ENCODE assay signal across 10 mouse cellular contexts in the genomic region with DNA sequence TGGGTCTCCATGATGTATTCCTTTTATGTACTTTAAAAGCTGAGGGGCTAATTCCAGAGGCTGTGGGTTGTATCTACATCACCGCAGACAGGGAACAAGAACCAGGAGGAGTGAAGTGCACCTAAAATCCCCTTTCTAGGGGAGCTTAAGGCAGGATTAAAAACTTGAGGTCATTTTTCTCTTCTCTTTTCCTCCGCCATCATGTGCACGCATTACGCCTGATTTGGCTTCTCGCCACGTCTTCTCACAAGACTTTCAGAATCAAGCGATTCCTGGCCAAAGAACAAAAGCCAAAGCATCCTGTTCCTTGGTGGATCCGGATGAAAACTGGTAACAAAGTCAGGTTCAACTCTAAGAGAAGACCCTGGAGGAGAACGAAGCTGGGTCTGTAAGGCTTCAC. TPM values are rescaled to one million over a fixed set of nuclear protein-coding genes. Genes with fewer than 3 reads are reported as not detected.
DNase-seq lines count a peak whose midpoint lies in the region; ATAC-seq and TF ChIP-seq lines count a peak whose summit lies in the region.
"Had no signal": no experiment of that assay in that cellular context is flagged by ENCODE, and none has a peak within 500 bp of the region (broad histone marks: within the 10 kb centered on the region; RNA-seq: fewer than 3 reads in every experiment).

No protein-coding gene starts in this region.

- no peak overlapping the region for H3K4me3 ChIP-seq in liver, postnatal 0 days (ENCODE audit: low read depth, low read length)
- H3K4me3 ChIP-seq in liver, embryonic 11.5 days (ENCODE audit: low read depth, low read length) = no peak overlapping the region
- H3K4me3 ChIP-seq in small intestine, adult 2 months (ENCODE audit: low read depth, low read length) = no peak overlapping the region
- H3K4me3 ChIP-seq: neural tube, embryonic 12.5 days had no signal

- peak overlapping the region; percentile 71; the same call in 1 of the 2 replicates for H3K4me2 ChIP-seq in liver, postnatal 0 days (ENCODE audit: low read depth, low read length)
- no peak overlapping the region for H3K4me2 ChIP-seq in liver, embryonic 11.5 days
- H3K4me2 ChIP-seq: neural tube, embryonic 12.5 days had no signal

- H3K27me3 ChIP-seq in liver, postnatal 0 days (ENCODE audit: insufficient read depth, low read length) = 0 out of 2 replicates have a peak, but pooled peaks cover 9% of the 10 kb centered on the region
- peaks cover 17% of the 10 kb centered on the region for H3K27me3 ChIP-seq in liver, embryonic 11.5 days (replicated peaks; ENCODE audit: control insufficient read depth, insufficient read depth, low read length)
- H3K27me3 ChIP-seq in small intestine, adult 2 months (ENCODE audit: control insufficient read depth, insufficient read depth, low read length) = peaks cover 5% of the 10 kb centered on the region; the same call in 1 of the 2 replicates
- H3K27me3 ChIP-seq: Patski had no signal

- no peak overlapping the region for H3K9ac ChIP-seq in liver, postnatal 0 days (replicated peaks)
- H3K9ac ChIP-seq in liver, embryonic 11.5 days (ENCODE audit: low read depth, low read length) = no peak overlapping the region
- H3K9ac ChIP-seq: neural tube, embryonic 12.5 days had no signal

- no peak for ATAC-seq in CD4-positive, CD25-positive, alpha-beta regulatory T cell, adult 4 months
- ATAC-seq in liver, postnatal 0 days = no peak
- no peak for ATAC-seq in liver, embryonic 11.5 days (replicated peaks; ENCODE audit: low FRiP score)
- ATAC-seq: Patski had no signal

- 72% methylated on average over 9 of the region's 9 CpGs for WGBS in liver, postnatal 0 days (ENCODE audit: insufficient replicate concordance)
- WGBS in liver, embryonic 11.5 days = 83% methylated on average over 9 of the region's 9 CpGs
- 77% methylated on average over 9 of the region's 9 CpGs for whole genome bisulfite sequencing in small intestine, adult 2 months

- no peak for TF ChIP-seq POLR2A in small intestine, adult 2 months (IDR thresholded peaks at IDR 0.05; ENCODE audit: low read depth, low read length)

- peak overlapping the region; percentile 66; the same call in 1 of the 2 replicates for H3K27ac ChIP-seq in liver, postnatal 0 days (ENCODE audit: low read depth)
- H3K27ac ChIP-seq in liver, embryonic 11.5 days (ENCODE audit: low read depth, low read length) = no peak overlapping the region
- H3K27ac ChIP-seq in small intestine, adult 2 months (ENCODE audit: insufficient read depth, low read depth, low read length) = peak overlapping the region; percentile 66
- H3K27ac ChIP-seq: neural tube, embryonic 12.5 days had no signal

- no peak for TF ChIP-seq EP300 in liver, postnatal 0 days (IDR thresholded peaks at IDR 0.05; ENCODE audit: low read depth)

- no peaks in the 10 kb centered on the region for H3K36me3 ChIP-seq in liver, postnatal 0 days (replicated peaks; ENCODE audit: insufficient read depth, low read length)
- H3K36me3 ChIP-seq in liver, embryonic 11.5 days (ENCODE audit: control insufficient read depth, insufficient read depth, low read length) = no peaks in the 10 kb centered on the region
- no peaks in the 10 kb centered on the region for H3K36me3 ChIP-seq in small intestine, adult 2 months (ENCODE audit: control insufficient read depth, insufficient read depth, low read length)
- H3K36me3 ChIP-seq: neural tube, embryonic 12.5 days had no signal

- intact Hi-C loops in heart, postnatal 14 days (cut with DNase I) = no loop called here

- peaks cover 10% of the 10 kb centered on the region for H3K4me1 ChIP-seq in liver, postnatal 0 days (ENCODE audit: insufficient read depth)
- H3K4me1 ChIP-seq in liver, embryonic 11.5 days (replicated peaks; ENCODE audit: control insufficient read depth, insufficient read depth, low read length) = no peaks in the 10 kb centered on the region; the same call in 1 of the 2 replicates
- H3K4me1 ChIP-seq in small intestine, adult 2 months (ENCODE audit: control insufficient read depth, insufficient read depth, insufficient read length, low read length) = peaks cover 10% of the 10 kb centered on the region

- TF ChIP-seq CTCF in liver, postnatal 0 days (IDR thresholded peaks at IDR 0.05; ENCODE audit: low read depth) = no peak
- TF ChIP-seq CTCF in small intestine, adult 2 months (IDR thresholded peaks at IDR 0.05; ENCODE audit: extremely low read depth, insufficient read length, insufficient replicate concordance, low read depth, low read length) = no peak

- H3K9me3 ChIP-seq in liver, postnatal 0 days (ENCODE audit: low read length) = no peaks in the 10 kb centered on the region
- no peaks in the 10 kb centered on the region for H3K9me3 ChIP-seq in liver, embryonic 11.5 days (ENCODE audit: control insufficient read depth, low read length)
- H3K9me3 ChIP-seq: neural tube, embryonic 12.5 days had no signal

- peak; percentile 65 for DNase-seq in CD4-positive, CD25-positive, alpha-beta regulatory T cell, adult 2 months (ENCODE audit: low read depth, low spot score)
- DNase-seq in liver, postnatal 0 days = no peak
- no peak for DNase-seq in liver, embryonic 11.5 days (ENCODE audit: low spot score)
- DNase-seq in heart, postnatal 14 days = peak; percentile 32 to 49
- no peak for DNase-seq in cerebellum, adult 11-12 months
- DNase-seq in left cerebral cortex, adult 11 months (ENCODE audit: low spot score) = no peak

RNA-seq across cellular contexts. Expression of a gene that starts 8.1 kb away (rescaled TPM):
- polyA plus RNA-seq in CD4-positive, CD25-positive, alpha-beta regulatory T cell, adult 4 months (2017; shearing (Covaris generic)) = 100 to 1,000 TPM; 199 to 267 TPM
- polyA plus RNA-seq in liver, postnatal 0 days (2015; fragmentation: Nextera tagmentation; extraction: Ambion mirVana) = 14.5 and 15.7 TPM in 2 replicates
- polyA plus RNA-seq in liver, embryonic 11.5 days (2014; fragmentation: Nextera tagmentation; extraction: Ambion mirVana) = 16.8 and 17.2 TPM in 2 replicates
- 10 to 100 TPM; 56.7 to 59.2 TPM for total RNA-seq in heart, postnatal 14 days (2021)
- polyA plus RNA-seq in small intestine, adult 2 months (2012; rRNA removed) = 23.7 and 43.2 TPM in 2 replicates

RNA-seq across cellular contexts. Expression of a gene that starts 34.3 kb away (rescaled TPM):
- 100 to 1,000 TPM; 153 to 208 TPM for polyA plus RNA-seq in CD4-positive, CD25-positive, alpha-beta regulatory T cell, adult 4 months (2017; shearing (Covaris generic))
- 68.5 and 80.9 TPM in 2 replicates for polyA plus RNA-seq in liver, postnatal 0 days (2015; fragmentation: Nextera tagmentation; extraction: Ambion mirVana)
- polyA plus RNA-seq in liver, embryonic 11.5 days (2014; fragmentation: Nextera tagmentation; extraction: Ambion mirVana) = 375 and 420 TPM in 2 replicates
- total RNA-seq in heart, postnatal 14 days (2021) = 10 to 100 TPM; 24.1 to 26.0 TPM
- polyA plus RNA-seq in small intestine, adult 2 months (2012; rRNA removed) = 26.5 and 39.2 TPM in 2 replicates

RNA-seq across cellular contexts. Expression of a gene that starts 50.3 kb away (rescaled TPM):
- polyA plus RNA-seq in CD4-positive, CD25-positive, alpha-beta regulatory T cell, adult 4 months (2017; shearing (Covaris generic)) = 10 to 100 TPM; 21.0 to 25.9 TPM
- polyA plus RNA-seq in liver, postnatal 0 days (2015; fragmentation: Nextera tagmentation; extraction: Ambion mirVana) = 8.5 TPM in 2 replicates
- polyA plus RNA-seq in liver, embryonic 11.5 days (2014; fragmentation: Nextera tagmentation; extraction: Ambion mirVana) = 23.3 and 24.3 TPM in 2 replicates
- total RNA-seq in heart, postnatal 14 days (2021) = 10 to 100 TPM; 60.5 to 61.1 TPM
- 59.5 and 117 TPM in 2 replicates for polyA plus RNA-seq in small intestine, adult 2 months (2012; rRNA removed)

Comparison
In these comparisons a context has a peak if more than half of its experiments do, and no peak if none do; other contexts are left out.
1. DNase-seq: peak in CD4-positive, CD25-positive, alpha-beta regulatory T cell, adult 2 months (single experiment) and heart, postnatal 14 days (2 of 2); none in liver, postnatal 0 days (single experiment), liver, embryonic 11.5 days (single experiment), cerebellum, adult 11-12 months (single experiment) and left cerebral cortex, adult 11 months (single experiment).